Mouse (Mus musculus) 416B (cell line): Measurements from ENCODE around the gene Myo1e.

ENCODE experiments used
- DNase-seq: peaks from one replicate; pipeline ENCODE4 v3.0.0; 2011; ENCODE audit warnings: low read depth

The Myo1e gene

DNA sequence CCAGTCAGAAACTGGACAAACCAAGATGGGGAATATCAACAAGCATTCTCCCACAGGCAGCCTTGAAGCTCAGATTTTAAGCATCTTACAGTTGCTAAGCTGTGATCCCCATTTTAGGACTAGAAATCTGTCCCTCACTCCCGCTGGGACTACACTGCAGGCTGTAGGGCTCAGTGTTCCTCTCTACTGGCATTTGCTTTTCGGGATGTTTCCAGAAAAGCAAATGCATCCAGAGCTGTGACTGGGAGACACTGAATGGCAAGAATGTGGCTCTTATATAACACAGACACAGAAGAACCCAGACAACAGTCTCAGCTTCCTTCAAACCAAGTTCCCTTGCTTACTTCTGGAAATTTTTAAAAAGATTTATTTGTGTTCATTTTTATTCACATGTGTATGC, 158.8 kb downstream of the Myo1e start:
- no peak for DNase-seq

DNA sequence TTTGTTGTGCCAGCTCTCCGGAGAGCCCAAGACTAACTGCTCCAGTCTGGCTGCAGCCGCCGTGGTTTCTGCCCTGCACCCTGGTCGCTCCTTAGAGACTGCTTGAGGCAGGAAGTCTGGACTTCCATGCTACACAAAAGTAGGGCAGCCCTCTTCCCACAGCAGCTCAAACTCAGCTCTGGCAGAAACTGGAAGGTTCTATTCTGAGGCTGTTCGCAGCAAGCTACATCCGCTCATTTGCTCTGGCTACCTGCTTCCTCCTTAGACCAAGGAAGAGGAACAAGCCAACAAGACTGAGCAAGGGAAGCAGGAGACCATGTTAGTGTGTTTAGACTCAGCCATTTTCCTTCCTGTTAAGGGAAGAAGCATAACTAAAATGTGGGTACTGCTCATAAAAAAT, 159.7 kb downstream of the Myo1e start:
- no peak for DNase-seq

DNA sequence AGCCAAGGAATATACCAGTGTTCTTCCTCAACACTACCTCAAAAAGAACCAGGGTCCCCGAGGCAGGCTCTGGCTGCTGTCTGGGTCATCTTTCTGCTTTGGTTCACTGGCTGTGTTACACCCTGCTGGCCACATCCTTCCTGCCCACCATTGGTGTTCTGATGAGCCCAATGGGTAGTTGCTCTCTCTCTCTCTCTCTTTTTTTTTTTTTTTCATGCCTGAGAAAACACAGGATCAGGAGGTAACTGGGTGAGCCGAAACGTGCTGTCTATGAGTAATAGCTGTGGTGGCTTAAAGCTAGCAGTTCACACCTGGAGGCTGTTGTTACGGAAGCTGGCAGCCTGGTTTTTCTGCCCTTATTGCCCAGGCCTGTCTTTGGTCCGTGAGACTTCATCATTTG, 164.5 kb downstream of the Myo1e start:
- DNase-seq: peak; percentile 79

DNA sequence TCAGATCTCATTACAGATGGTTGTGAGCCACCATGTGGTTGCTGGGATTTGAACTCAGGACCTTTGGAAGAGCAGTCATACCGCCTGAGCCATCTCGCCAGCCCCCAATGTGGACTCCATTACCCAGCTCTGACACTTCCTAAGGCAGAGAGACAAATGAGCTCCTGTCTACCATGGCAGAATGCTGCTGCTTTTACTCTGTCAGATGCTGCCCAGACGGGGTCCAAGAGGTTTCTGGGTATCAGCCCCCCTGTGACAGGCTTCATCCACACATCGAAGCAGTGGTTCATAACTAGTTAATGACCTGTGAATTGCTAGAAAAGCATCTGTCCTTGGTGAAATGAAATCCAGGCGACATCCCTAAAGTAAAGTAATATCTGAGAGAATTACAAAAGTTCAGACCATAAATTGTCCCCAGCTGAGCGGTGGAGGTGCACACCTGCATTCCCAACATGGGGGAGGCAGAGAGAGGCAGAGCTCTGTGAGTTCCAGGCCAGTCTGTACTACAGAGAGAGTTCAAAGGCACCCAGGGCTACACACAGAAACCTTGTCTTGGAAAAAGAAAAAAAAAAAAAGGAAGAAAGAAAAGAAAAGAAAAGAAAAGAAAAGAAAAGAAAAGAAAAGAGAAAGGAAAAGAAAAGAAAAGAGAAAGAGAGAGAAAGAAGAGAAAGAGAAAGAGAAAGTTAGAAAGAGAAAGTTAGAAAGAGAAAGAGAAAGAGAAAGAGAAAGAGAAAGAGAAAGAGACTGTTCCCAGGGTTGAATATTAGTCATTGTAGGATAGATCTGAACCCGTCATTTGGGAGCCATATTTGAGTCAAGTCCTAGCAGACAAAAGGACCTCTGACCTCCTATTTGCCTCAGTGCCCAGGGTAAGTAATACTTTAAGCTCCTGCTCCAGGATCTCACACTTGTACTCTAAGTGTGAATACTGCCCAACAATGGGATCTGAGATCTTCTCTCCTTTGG, 172.6 kb downstream of the Myo1e start:
- DNase-seq: no peak

DNA sequence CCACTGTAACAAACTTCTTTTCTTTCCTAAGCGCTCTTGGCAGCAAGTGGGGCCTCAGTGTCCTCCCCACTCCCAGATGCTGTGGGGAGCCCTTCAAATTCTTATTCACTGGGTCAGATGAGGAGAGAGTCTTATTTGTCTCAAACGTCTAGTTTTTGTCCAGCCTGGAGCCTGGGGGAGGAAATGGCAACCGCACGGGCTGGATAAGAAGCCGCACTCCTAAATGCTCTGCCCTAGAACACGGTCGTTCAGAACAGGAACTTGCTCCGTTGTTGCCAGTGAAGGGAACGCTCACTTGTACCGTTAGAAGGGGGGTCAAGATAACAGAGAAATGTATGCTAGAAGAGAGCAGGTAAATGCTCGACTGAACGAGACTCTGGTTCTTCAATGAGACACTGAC, 174.9 kb downstream of the Myo1e start:
- DNase-seq: peak; percentile 69

DNA sequence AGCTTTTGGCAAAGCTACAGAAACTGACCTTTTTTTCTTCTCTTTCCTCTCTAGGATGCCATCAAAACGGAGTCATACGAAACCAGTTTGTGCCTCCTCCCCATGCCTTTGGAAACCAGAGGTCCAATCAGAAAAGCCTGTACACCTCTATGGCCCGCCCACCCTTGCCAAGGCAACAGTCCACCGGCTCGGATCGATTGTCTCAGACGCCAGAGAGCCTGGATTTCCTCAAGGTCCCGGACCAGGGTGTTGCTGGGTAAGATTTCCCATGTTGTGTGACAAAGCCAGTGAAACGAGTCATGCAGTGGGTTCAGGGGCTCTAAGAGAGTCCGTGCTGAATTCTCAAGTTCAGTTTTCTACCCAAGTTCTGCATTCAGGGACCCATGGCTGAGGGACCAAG, 176.6 kb downstream of the Myo1e start:
- DNase-seq: no peak

DNA sequence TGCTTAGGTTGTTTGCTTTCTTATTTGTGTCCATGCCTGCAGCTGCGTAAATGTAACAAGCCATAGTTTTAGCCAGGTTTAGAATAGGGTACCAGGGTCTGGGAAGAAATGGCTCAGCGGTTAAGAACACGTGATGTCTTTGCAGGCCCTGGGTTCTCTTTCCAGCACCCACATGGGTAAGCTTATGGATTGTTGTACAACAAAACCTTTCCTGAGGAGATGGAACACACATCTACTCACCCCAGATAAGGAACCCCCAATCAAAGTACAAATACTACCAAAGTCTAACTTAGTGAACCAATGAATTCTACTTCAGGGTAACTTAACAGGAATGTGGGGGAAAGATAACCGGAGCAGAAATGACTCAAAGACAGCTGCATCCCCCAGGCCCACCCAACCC, 177.3 kb downstream of the Myo1e start:
- no peak for DNase-seq

DNA sequence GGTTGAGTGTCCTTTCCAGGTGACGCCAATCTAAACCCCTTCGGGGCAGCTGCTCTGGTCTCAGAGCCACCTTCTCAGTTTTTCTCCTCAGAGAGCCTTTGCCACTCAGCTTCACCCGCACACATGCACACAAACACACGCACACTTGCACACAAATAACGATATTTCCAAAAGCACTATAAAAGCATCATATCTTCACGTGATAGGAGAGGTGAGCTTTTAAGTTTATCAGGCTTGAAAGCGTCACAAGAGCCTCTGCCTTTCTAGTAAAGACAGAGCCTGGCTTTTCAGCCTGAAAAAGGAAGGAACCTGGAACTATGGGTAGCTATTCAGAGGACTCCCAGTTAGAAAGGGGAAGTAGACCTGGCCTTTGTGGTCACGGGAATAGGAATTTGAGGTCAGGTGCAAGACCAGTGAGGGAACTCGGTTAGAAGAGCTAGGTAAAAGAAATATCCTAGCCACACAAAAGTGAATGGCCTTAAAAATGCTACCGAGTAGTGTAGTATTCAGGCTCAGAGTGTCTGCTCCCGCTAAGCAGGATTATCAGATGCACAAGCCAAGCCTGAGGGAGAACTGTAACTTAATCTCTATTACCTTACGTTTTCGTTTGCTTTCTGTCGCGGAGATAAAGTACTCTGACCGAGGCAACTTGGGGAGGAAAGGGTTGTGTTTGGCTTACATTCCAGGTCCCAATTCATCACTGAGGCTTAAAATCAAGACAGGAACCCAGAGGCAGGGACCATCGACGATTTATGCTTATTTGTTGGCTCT, 178.0 kb downstream of the Myo1e start:
- peak; percentile 45 for DNase-seq

DNA sequence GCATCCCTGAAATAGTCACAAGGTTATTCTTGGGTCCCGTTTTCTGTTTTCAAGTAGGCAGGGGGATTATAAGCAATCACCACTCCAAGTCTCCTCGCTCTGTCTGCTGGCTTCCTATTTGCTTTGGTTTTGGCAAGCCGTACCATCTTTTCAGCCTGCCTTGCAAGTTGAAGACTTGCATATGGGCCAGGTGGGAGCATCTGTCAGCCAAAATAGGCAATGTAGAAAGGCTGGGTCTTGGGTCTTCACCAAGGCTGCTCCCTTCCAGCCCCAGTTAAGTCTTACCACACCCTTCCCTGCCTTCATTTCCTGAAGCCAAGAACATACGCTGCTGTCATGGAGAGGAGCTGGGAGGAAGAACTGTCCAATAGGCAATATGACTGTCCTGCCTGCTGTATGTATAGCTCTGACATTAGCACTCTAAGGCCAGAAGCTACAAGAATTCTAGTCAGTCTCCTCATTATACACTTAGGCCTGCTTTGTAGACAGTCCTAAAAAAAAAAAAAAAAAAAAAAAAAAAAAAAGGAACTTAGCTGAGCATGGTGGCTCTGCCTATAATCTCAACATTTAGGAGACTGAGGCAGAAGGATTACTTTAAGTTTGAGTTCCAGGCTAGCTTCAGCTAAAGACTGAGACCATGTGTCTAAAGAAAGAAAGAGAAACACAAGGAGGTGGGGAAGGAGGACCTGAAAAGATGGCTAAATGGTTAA, 180.4 kb downstream of the Myo1e start:
- DNase-seq: no peak

DNA sequence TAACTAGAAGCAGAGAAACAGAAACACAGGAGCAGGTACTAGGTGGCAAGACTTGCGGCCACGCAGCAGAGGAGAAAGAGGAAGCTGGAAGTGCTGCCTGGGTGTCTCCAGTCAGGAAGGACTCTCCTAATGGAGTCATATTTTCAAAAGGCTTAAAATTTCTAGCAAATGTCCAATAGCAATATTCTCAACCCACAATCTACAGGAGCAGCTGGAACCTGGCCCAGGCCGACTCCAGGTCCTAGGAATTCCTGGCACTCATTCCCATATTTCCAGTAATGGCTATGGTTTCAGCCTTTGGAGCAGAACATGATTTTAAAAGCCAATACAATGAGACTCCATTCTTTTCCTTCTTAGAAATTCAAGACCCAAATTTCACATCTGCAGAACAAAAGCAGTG, 182.4 kb downstream of the Myo1e start:
- no peak for DNase-seq

DNA sequence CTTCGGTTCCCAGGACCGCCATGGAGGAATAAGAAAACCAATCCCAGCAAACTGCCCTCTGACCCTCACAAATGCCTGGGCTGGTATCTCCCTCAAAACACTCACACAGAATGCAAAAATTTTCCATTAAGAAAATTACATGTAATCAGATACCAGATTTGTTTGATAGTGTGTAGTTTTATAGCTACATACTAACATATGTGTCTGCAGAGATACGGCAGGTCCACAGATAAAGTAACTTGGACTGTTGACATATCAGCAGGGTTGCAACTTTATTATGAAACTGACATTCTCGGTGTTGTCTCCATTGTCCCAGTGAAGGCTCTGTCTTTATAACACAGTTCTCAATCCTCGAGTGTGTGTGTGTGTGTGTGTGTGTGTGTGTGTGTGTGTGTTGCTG, 183.9 kb downstream of the Myo1e start:
- no peak for DNase-seq

DNA sequence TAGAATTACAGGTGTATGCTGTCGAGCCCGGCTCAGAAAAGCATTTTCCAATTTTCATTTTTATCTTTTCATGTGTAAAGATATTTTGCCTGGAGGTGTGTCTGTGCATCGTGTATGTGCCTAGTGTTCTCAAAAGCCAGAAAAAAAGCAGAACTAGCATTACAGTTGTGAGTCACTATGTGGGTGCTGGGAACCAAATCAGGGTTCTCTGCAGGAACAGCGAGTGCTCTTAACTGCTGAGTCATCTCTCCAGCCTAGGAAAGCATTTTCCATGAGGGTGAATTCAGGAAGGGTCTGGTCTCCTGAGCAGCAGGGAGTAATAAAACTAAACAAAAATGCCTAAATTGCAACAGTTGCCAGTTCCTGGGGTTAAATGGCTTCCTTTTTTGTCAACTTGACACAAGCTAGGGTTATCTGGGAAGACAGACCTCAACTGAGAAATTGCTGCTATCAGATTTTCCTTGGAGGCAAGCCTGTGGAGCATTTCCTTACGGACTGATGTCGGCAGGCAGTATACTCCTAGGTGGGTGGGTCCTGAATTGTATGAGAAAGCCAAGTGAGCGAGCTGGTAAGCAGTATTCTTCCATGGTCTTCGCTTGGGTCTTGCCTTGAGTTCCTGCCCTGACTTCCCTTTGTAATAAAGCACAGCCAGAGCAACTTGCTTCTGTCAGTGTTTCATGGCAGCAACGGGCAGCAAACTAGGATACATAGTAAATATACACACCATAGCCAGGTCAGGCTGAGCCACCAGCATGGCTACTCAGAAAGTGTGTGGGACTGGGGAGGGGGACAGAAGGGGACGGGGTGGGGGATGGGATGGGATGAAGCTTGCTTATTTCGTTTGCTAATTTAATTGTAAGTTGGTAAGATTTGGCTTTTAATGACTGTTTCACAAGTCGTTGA, 184.8 kb downstream of the Myo1e start:
- DNase-seq: peak; percentile 66

DNA sequence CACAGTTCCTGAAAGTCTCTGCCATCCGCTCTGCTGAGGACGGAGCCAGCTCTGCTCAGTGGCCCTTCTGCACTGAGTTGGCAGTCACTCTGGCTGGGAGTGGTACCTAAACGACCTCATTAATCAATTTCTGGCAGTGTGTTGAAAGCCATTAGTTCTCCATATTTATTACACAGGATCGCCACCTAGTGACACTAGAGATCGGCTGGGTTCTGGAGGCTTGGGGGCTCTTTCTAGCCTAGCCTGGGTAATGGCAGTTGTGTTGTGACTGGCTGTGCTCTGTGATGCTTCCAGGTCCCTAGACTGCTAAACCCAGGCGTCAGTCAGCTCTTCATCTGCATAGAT, 185.4 kb downstream of the Myo1e start:
- DNase-seq: peak; percentile 74

DNA sequence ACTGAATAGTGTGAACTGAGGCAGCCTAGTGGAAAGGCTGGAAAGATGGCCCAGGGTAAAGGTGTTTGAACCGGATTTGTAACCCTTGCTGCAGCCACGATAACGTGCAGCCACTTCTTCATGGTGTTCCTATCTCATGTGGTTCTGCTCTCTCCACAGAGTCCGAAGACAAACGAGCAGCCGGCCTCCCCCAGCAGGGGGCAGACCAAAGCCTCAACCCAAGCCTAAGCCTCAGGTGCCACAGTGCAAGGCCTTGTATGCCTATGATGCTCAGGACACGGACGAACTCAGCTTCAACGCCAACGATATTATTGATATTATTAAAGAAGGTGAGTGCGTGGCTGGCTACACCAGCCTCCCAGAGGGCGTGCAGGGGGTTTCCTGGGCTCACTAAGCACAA, 188.5 kb downstream of the Myo1e start:
- DNase-seq: peak; percentile 68

DNA sequence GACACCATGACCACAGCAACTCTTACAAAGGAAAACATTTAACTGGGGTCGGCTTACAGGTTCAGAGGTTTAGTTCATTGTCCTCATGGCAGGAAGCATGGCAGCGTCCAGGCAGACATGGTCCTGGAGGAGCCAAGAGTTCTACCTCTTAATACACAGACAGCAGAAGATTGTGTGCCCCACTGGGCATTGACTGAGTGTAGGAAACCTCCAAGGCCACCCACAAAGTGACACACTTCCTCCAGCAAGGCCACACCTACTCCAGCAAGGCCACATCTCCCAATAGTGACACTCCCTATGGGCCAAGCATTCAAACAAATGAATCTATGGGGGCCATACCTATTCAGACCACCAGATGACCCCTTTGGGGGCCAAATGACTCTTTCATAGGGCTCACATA, 188.9 kb downstream of the Myo1e start:
- peak; percentile 90 for DNase-seq

DNA sequence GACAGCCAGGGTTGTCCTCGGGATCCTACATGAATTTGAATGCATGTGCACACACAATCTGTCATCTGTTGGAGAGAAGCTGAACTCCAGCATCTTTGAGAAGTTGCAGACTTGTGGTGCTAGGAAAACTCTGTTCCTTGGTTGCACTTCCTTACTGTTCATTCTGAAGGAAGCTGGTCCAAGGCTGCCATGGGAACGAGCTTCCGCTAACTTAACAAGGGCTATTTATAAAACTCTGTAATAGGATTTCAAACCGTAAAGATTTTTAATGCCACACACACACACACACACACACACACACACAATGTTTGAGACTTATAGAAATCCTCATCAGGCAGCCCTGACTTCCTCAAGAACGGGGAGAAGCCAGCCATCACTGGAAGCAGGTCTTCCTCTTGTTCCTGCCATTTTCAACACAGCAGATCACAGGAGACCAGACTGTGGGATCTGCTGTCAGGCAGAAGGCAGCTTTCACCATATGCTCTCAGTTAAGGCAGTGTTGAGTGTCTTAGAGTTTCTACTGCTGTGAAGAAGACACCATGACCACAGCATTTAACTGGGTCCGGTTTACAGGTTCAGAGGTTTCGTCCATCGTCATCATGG, 194.9 kb downstream of the Myo1e start:
- no peak for DNase-seq

DNA sequence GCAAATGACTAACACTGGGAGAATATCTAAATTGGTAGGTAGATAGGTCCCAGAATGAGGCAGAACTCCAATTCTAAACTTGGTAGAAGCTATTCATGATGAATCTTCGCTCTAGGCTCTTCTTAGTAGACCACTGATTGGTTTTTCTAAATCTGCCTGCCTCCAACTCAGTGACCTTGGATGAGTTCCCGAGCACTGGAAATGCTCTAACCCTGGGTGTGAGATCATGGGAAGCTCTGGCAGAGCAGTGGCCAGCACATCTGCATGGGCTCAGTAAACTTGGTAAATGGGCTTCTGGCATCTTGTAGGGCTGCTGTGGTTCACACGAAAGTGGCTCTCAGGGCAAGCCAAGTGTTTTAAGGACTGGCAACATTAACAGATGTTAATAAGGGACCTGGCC, 199.4 kb downstream of the Myo1e start:
- DNase-seq: no peak

DNA sequence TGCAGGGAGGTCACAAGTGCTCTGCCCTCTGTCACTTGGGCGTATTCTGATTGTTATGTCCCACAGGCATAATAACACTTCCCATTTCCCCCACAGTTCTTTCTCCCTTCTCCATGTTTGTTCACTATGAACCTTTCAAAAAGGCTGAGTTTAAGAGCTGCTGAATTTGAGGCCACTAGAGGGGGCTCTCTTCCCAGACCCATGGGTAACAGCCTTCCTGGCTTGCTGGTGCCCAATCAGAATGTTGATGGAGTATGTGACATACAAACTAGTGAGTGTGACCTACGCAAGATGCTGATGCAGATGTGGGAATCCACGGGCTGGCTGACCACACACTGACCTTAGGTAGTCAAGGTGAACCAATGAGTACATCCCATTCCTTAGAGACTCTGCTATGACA, 201.6 kb downstream of the Myo1e start:
- peak; percentile 64 for DNase-seq

DNA sequence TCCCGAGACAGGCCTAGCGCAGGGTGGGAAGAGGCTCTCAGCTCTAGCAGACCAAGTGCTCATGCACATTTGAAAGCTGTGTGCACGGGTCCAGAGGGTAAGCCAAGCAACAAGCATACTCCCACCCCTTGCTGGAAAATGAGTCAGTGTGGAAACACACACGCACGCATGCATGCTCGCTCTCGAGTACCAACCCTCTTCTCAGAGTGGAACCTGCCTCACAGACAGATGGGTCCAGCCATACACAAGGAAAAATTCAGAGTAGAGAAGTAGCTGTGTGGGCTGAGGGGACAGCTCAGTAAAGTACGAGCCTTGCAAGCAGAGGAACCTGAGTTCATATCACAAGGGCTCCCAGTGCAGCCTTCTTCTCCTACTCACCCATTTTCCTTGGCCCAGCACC, 202.6 kb downstream of the Myo1e start:
- DNase-seq: no peak

DNA sequence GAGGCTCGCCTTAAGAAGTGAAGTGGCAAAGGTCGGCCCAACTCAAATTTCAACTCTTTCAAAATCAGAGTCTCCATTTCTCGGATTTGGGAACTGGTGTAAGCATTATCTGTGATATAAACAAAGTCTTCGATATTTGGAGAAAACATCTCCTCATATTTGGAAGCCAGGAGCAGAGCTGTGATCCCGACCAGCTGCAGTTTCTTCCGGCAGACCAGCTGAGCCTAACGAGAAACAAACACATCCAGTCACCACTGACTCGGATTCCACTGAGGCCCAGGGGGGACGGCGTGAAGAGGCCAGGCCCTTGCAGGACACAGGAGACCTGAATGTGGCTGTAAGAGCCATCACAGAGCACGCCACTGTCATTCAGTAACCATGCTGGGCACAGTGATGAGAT, 203.5 kb downstream of the Myo1e start:
- DNase-seq: no peak

DNA sequence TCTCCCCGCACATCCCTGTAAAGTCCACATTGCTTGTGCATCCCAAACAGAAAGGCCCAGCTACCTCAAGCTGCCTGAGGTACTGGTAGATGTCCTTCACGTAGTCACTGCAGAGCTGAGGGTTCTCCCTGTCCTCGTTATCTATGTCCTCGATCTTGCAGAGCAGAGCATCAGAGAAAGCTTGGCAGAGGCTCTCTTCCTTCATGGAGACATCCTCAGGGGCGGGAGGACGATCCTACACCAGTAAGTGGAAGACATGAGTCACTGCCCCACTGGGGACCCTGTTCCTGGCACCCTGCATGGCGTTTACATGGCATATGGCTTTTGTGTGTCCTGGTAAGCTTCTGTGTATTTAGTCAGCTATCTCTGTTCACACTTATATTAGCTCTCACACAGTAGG, 205.9 kb downstream of the Myo1e start:
- no peak for DNase-seq
